Mouse (Mus musculus) C2C12 (cell line): Measurements from ENCODE around the gene Cnot4. TPM values are rescaled to one million over a fixed set of nuclear protein-coding genes. Genes with fewer than 3 reads are reported as not detected.

Source experiments
- H3K27me3 ChIP-seq: one replicate; pipeline ENCODE4 v1.6.1; 2011; ENCODE audit not compliant: control insufficient read depth, insufficient read depth, insufficient read length
- H3K36me3 ChIP-seq: one replicate; pipeline ENCODE4 v1.6.1; 2011; ENCODE audit not compliant: control insufficient read depth, insufficient read depth
- H3K4me3 ChIP-seq: one replicate; pipeline ENCODE4 v1.5.1; 2011; ENCODE audit warnings: mild to moderate bottlenecking, control low read depth; ENCODE audit not compliant: poor library complexity, insufficient read depth, severe bottlenecking
- H3K79me2 ChIP-seq: one replicate; pipeline ENCODE4 v1.6.1; 2011; ENCODE audit not compliant: control insufficient read depth, insufficient read depth
- H3K79me3 ChIP-seq: one replicate; pipeline ENCODE4 v1.6.1; 2011; ENCODE audit warnings: low read depth, control low read depth
- H3ac ChIP-seq: one replicate; pipeline ENCODE3; 2011; ENCODE audit warnings: low read depth; ENCODE audit not compliant: control insufficient read depth, insufficient read length
- CEBPB ChIP-seq: IDR thresholded peaks from one replicate; pipeline ENCODE4 v1.6.1; 2011; ENCODE audit warnings: low read depth, mild to moderate bottlenecking, control low read depth, moderate library complexity
- CTCF ChIP-seq: IDR thresholded peaks from one replicate; pipeline ENCODE4 v1.5.1; 2011; ENCODE audit not compliant: control insufficient read depth, insufficient read depth, insufficient read length
- FOSL1 ChIP-seq: IDR thresholded peaks from one replicate; pipeline ENCODE4 v1.8.0; 2011; ENCODE audit warnings: mild to moderate bottlenecking, low read length; ENCODE audit not compliant: poor library complexity, insufficient read depth, severe bottlenecking
- MAX ChIP-seq: IDR thresholded peaks from one replicate; pipeline ENCODE4 v1.6.1; 2011; ENCODE audit warnings: mild to moderate bottlenecking, control low read depth
- MYOD1 ChIP-seq: IDR thresholded peaks from one replicate; pipeline ENCODE4 v1.6.1; 2011; ENCODE audit warnings: low read depth; ENCODE audit not compliant: control insufficient read depth, insufficient read length
- MYOG ChIP-seq: IDR thresholded peaks from one replicate; pipeline ENCODE4 v1.6.1; 2011; ENCODE audit not compliant: control insufficient read depth, insufficient read length; ENCODE audit errors: extremely low read depth
- USF1 ChIP-seq: IDR thresholded peaks from one replicate; pipeline ENCODE4 v1.6.1; 2011; ENCODE audit warnings: low read depth, mild to moderate bottlenecking, control low read depth, moderate library complexity
- polyA plus RNA-seq: library from polyadenylated mRNA; unstranded; fragments of >200 nt; fragmentation: generic; extraction: Trizol; gene quantifications from one replicate; pipeline ENCODE4 v1.2.1, GENCODE M21; 2012; ENCODE audit warnings: missing spikeins

The Cnot4 gene
- polyA plus RNA-seq, 1 experiment: 7.0 TPM

DNA sequence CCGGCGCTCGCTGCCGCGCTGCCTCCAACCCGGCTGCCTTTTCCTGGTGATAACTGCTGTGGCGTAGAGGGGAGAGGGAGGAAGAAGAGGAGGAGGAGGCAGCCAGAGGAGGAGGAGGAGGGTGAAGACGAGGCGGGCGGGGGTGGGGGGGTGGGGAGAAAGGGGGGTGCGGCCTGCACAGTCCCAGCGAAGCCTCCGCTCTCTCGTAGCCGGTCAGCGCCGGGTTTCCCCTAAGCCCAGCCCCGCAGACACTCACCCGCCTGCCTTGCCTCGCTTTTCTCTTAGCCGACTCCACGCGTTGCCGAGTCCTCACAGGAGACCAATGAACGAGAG, 312 bp downstream of the Cnot4 start:
- no peaks in the 10 kb centered on the region for H3K27me3 ChIP-seq
- TF ChIP-seq MYOG (no peak), FOSL1 (no peak), MAX (no peak), USF1 (no peak), MYOD1 (no peak), CTCF (no peak)
- H3K79me2 ChIP-seq: peaks cover 53% of the 10 kb centered on the region
- H3K79me3 ChIP-seq: peaks cover 49% of the 10 kb centered on the region
- H3K36me3 ChIP-seq: peaks cover 9% of the 10 kb centered on the region
- peak overlapping the region; percentile 86 for H3ac ChIP-seq
- peak overlapping the region; percentile 79 for H3K4me3 ChIP-seq

DNA sequence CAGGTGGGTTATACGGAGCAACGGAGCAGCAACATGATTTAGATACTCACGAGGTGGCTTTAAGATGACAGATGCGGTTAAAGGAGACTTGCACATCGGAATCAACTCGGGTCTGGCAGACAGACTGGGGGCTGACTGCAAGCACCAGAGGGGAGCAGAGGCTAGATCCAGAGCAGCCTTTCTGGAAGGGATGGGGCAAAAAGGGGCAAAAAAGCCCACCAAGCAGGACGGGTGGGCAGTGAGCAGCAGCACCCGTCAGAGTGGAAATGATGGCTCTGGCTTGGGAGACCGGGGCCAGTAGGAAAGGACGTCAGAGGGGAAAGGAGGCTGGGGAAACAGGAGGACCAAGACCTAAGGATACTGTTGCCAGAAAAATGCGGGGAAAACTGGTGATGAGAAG, 718 bp downstream of the Cnot4 start:
- H3K27me3 ChIP-seq: no peaks in the 10 kb centered on the region
- H3K79me2 ChIP-seq: peaks cover 57% of the 10 kb centered on the region
- H3K36me3 ChIP-seq: peaks cover 9% of the 10 kb centered on the region
- TF ChIP-seq CTCF (no peak), CEBPB (no peak)
- peak overlapping the region; percentile 86 for H3ac ChIP-seq
- peaks cover 52% of the 10 kb centered on the region for H3K79me3 ChIP-seq
- H3K4me3 ChIP-seq: peak overlapping the region; percentile 79

DNA sequence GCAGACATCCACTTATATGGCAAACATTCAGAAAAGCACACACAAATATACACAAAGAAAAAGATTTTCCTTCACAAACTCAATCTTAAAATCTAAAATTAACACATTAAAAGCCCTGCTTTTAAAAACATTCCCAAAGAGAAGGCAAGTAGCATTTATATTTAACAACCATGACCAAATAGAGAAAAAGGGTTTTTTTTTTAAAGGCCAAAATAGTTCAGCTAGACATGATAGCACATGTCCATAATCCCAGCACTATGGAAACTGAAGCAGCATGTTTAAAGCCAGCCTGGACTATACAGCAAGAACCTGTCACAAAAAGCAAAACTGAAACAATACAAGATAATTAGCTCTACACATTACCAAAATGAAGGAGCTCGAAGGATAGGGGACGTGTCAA, 11.0 kb downstream of the Cnot4 start:
- Histone ChIP-seq H3K36me3 (peaks cover 19% of the 10 kb centered on the region), H3K79me3 (peaks cover 74% of the 10 kb centered on the region), H3K79me2 (peaks cover 100% of the 10 kb centered on the region), H3ac (no peak overlapping the region), H3K4me3 (no peak overlapping the region), H3K27me3 (no peaks in the 10 kb centered on the region)
- no peak for TF ChIP-seq CEBPB
- no peak for TF ChIP-seq CTCF
- TF ChIP-seq MAX: no peak
- TF ChIP-seq MYOG: no peak
- TF ChIP-seq FOSL1: no peak
- no peak for TF ChIP-seq USF1
- no peak for TF ChIP-seq MYOD1

DNA sequence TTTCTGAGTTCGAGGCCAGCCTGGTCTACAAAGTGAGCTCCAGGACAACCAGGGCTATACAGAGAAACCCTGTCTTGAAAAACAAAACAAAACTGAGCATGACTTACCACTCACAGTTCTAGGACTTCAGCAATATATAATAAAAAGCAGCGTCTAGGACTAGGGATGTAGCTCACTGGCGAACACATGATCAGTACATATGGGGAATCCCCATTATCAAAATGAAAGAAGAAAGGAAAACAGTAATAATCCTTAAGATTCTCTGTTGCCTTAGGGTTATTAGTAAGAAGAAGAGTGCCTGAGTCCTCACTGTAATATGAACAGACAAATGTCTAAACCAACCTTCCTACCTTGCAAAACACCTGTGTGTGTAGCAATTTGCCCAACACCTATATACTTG, 11.6 kb downstream of the Cnot4 start:
- Histone ChIP-seq H3K27me3 (no peaks in the 10 kb centered on the region), H3K36me3 (peaks cover 15% of the 10 kb centered on the region), H3K4me3 (no peak overlapping the region), H3K79me3 (peaks cover 73% of the 10 kb centered on the region), H3K79me2 (peaks cover 100% of the 10 kb centered on the region), H3ac (no peak overlapping the region)
- TF ChIP-seq CEBPB: no peak
- no peak for TF ChIP-seq CTCF
- TF ChIP-seq USF1: no peak

DNA sequence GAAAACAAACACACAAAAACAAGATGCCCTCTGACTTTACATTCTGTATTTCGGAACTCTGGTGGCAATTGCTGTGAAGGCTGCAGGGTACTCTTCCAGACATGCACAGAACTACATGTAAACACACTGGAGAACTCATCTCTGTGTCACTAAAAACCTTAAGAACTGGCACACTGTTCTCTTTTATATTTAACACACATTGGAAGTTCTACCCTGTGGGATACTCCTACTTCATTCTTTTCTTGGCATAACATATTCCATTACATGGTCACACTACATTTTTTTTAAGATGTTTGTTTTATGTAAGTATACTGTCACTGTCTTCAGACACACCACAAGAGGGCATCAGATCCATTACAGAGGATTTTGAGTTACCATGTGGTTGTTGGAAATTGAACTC, 31.1 kb downstream of the Cnot4 start:
- no peak overlapping the region for H3ac ChIP-seq
- no peak for TF ChIP-seq MYOD1
- TF ChIP-seq CEBPB: no peak
- no peak for TF ChIP-seq MAX
- TF ChIP-seq FOSL1: no peak
- TF ChIP-seq MYOG: no peak
- TF ChIP-seq USF1: no peak
- no peak for TF ChIP-seq CTCF
- no peaks in the 10 kb centered on the region for H3K36me3 ChIP-seq
- peaks cover 65% of the 10 kb centered on the region for H3K79me2 ChIP-seq
- no peak overlapping the region for H3K4me3 ChIP-seq
- no peaks in the 10 kb centered on the region for H3K27me3 ChIP-seq
- H3K79me3 ChIP-seq: peaks cover 37% of the 10 kb centered on the region

DNA sequence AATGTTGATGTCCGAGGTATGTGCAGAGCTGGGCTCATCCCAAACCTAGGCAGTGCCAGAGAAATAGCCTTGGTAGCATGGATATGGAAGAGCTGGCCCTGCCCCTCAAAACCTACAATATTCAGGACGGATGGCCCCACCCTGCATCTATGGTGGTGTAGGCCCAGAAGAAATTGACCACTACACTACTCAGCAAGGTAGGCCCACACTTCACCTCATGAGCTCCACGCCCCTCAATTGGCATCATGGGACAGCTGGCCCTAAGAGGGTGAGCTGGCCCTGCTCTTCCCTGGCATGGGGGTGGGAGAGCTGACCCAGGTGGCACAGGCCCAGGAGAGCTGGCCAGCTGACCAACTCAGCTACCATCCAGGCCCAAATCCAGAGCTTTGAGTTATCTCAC, 48.6 kb downstream of the Cnot4 start:
- Histone ChIP-seq H3K79me3 (peaks cover 40% of the 10 kb centered on the region), H3K79me2 (peaks cover 69% of the 10 kb centered on the region), H3K27me3 (no peaks in the 10 kb centered on the region), H3ac (no peak overlapping the region), H3K4me3 (no peak overlapping the region), H3K36me3 (peaks cover 11% of the 10 kb centered on the region)
- no peak for TF ChIP-seq USF1
- TF ChIP-seq FOSL1: no peak
- no peak for TF ChIP-seq MAX
- TF ChIP-seq MYOG: no peak
- TF ChIP-seq CTCF: no peak
- no peak for TF ChIP-seq CEBPB
- no peak for TF ChIP-seq MYOD1
